ENCODE assay signal across 9 mouse cellular contexts in the genomic region with DNA sequence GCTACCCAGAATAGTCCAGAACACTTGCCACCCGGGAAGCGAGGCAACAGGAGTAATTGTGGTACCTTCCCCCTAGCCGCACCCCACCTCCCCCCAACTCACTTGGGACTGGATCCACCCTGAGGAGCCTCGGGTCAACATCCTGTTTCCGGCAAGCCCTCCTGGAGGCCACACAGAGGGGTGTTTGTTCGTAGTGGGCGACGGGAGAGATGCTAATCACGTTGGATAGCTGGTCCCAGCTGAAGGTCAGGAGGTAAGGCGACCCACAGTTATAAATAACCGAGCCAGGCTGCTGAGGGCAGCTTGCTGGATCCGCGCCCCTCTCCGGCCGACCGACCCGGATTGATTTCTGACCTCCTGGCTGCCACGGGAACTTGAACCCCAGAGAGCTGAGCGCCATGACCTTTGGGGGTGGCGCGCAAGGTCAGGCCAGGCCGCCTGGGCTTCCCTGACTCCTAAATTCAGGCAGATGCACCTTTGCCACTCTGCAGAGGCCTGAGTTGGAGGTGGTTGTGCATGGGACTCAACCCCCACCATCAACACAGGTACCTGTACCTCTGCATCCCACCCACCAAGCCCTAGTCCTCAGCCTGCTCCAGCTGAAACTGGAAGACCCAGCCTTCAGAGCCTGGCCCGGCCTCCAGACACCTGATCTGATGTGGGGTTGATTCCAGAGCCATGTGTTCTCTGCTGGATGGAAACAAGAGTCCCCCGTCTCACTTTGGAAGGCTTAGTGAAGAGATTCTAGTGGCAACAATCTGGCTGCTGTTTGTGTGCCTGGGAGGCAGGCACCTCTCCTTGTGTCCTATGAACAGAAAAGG.
A peak's percentile ranks its signal among the peaks of the same experiment; 100 is the strongest.
DNase-seq lines count a peak whose midpoint lies in the region; ATAC-seq and TF ChIP-seq lines count a peak whose summit lies in the region.
"Had no signal": no experiment of that assay in that cellular context is flagged by ENCODE, and none has a peak within 500 bp of the region (broad histone marks: within the 10 kb centered on the region; RNA-seq: fewer than 3 reads in every experiment).

No protein-coding gene starts in this region.

- DNase-seq in lung, postnatal 10 days = peak; percentile 48
- no peak for DNase-seq in lung, postnatal 14 days
- DNase-seq in embryonic facial prominence, embryonic 14.5 days (ENCODE audit: low spot score) = peak; percentile 35
- peak; percentile 56 for DNase-seq in heart, postnatal 4 days
- peak; percentile 60 for DNase-seq in liver, postnatal 0 days
- DNase-seq in frontal cortex, postnatal 14 days (ENCODE audit: low spot score in 2 of 2) = no peak
- no peak for DNase-seq in thymus, postnatal 14 days

- TF ChIP-seq CTCF in liver, postnatal 0 days (IDR thresholded peaks at IDR 0.05; ENCODE audit: low read depth) = no peak

- H3K9me3 ChIP-seq in embryonic facial prominence, embryonic 14.5 days (ENCODE audit: control insufficient read depth, low read length) = no peaks in the 10 kb centered on the region
- H3K9me3 ChIP-seq in liver, postnatal 0 days (ENCODE audit: low read length) = no peaks in the 10 kb centered on the region

- H3K27ac ChIP-seq in embryonic facial prominence, embryonic 14.5 days (replicated peaks; ENCODE audit: low read depth, low read length) = peak overlapping the region; percentile 65; the same call in 1 of the 2 replicates
- H3K27ac ChIP-seq in liver, postnatal 0 days (ENCODE audit: low read depth) = peak overlapping the region; percentile 79

- no peak overlapping the region; the same call in 1 of the 2 replicates for H3K9ac ChIP-seq in embryonic facial prominence, embryonic 14.5 days (ENCODE audit: low read depth, low read length)
- H3K9ac ChIP-seq in liver, postnatal 0 days (replicated peaks) = 0 out of 2 replicates have a peak overlapping the region, but pooled peaks have one; percentile 38

- H3K4me3 ChIP-seq in embryonic facial prominence, embryonic 14.5 days (ENCODE audit: low read depth, low read length) = no peak overlapping the region
- H3K4me3 ChIP-seq in liver, postnatal 0 days (ENCODE audit: low read depth, low read length) = no peak overlapping the region
- H3K4me3 ChIP-seq: erythroblast, embryonic 14.5 days had no signal

- TF ChIP-seq EP300 in liver, postnatal 0 days (IDR thresholded peaks at IDR 0.05; ENCODE audit: low read depth) = no peak

- H3K27me3 ChIP-seq in embryonic facial prominence, embryonic 14.5 days (replicated peaks; ENCODE audit: control insufficient read depth, insufficient read depth, low read length) = no peaks in the 10 kb centered on the region
- no peaks in the 10 kb centered on the region for H3K27me3 ChIP-seq in liver, postnatal 0 days (ENCODE audit: insufficient read depth, low read length)

- no peak overlapping the region for H3K4me2 ChIP-seq in embryonic facial prominence, embryonic 14.5 days (ENCODE audit: low read depth, low read length)
- peak overlapping the region; percentile 49 for H3K4me2 ChIP-seq in liver, postnatal 0 days (ENCODE audit: low read depth, low read length)

- H3K36me3 ChIP-seq in embryonic facial prominence, embryonic 14.5 days (ENCODE audit: control insufficient read depth, insufficient read depth, low read length) = no peaks in the 10 kb centered on the region
- H3K36me3 ChIP-seq in liver, postnatal 0 days (replicated peaks; ENCODE audit: insufficient read depth, low read length) = no peaks in the 10 kb centered on the region

- WGBS in embryonic facial prominence, embryonic 14.5 days = 29% methylated on average over 22 of the region's 24 CpGs
- 42% methylated on average over 24 of the region's 24 CpGs for WGBS in liver, postnatal 0 days (ENCODE audit: insufficient replicate concordance)

- H3K4me1 ChIP-seq in embryonic facial prominence, embryonic 14.5 days (ENCODE audit: control insufficient read depth, insufficient read depth, low read length) = peaks cover 18% of the 10 kb centered on the region
- H3K4me1 ChIP-seq in liver, postnatal 0 days (ENCODE audit: insufficient read depth) = peaks cover 23% of the 10 kb centered on the region

- ATAC-seq in embryonic facial prominence, embryonic 14.5 days (ENCODE audit: low read depth) = no peak
- ATAC-seq in liver, postnatal 0 days = no peak
- no peak for ATAC-seq in activated CD4-positive, CD25-positive, alpha-beta regulatory T cell, adult 4 months

Comparison
In these comparisons a context has a peak if more than half of its experiments do, and no peak if none do; other contexts are left out.
1. DNase-seq: peak in lung, postnatal 10 days (single experiment), embryonic facial prominence, embryonic 14.5 days (single experiment), heart, postnatal 4 days (single experiment) and liver, postnatal 0 days (single experiment); none in lung, postnatal 14 days (single experiment), frontal cortex, postnatal 14 days (0 of 2) and thymus, postnatal 14 days (single experiment).